Mouse (Mus musculus): ENCODE data around the gene Noxo1.
"Not testable (repeated sequence)": the region's sequence is repeated elsewhere in the genome, so short reads cannot be mapped to it uniquely, and the experiment has no call there.

Noxo1 gene

DNA sequence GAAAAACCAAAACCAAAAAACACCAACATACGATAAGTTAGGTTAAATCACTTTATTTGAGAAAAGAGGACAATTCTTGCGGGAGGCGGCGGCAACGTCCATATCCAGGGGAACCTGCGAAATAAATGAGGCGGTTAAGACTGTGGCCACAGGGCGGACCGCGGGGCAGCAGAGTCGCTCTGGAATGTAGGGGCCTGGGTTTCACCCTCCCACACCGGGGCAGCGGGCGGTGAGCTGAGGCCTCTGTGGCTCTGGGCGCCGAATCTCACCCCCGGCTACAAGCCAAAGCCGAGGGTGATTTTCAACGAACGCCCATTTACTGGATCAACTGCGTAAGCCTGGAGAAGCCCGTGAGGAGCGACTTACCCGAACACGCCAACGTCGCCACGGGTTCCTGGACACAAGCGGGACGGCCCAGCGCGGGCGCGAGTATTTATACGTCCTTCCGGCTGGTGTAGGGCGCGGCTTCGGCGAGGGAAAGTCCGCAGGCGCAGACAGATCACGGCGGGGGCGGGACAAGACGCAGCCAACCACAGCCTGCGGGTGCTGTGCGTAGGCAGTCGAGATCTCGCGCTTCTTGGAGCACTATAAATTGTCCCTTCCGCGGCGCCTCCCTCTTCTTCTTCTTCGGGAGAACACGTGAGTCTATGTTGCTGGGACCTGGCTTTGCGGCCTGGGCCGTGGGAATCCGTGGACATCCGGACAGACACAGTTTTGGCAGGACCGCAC is 23.6 kb downstream of the Noxo1 start:
- in situ Hi-C loops (cut with MboI, MseI) = no loop called here

DNA sequence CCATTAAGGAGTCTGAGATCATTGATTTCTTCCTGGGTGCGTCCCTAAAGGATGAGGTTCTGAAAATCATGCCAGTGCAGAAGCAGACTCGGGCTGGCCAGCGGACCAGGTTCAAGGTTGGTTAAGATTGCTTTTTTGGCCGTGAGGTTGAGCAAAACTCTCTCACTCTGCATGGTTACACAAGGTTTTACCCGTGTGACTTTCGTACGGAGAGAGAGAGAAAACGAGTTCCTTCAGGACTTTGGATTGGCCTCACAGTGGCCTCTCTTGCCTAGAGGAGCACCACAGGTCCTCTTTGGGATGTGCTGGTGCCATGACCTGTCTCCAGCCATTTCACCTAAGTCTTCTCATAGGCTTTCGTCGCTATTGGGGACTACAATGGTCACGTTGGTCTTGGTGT is 24.6 kb downstream of the Noxo1 start:
- in situ Hi-C loops (cut with MboI, MseI) = not testable (repeated sequence)

DNA sequence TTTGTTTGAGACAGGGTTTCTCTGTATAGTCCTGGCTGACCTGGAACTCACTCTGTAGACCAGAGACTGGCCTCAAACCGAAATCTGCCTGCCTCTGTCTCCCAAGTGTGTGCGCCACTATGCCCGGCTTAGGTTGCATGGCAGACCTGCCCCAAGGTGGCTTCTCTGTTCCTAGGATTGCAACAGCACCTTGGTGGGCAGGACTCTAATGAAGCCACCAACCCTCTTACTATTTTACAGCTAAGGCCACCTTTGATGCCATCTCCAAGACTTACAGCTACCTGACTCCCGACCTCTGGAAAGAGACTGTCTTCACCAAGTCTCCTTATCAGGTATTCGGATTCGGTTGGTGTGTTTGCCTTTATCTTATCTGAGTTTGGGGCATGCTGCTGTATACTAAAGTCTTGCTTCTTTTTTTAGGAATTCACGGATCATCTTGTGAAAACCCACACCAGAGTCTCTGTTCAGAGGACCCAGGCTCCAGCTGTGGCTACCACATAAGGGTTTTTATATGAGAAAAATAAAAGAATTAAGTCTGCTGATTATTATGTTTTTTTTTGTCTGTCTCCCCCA is 25.4 kb downstream of the Noxo1 start:
- in situ Hi-C loops (cut with MboI, MseI) = not testable (repeated sequence)

DNA sequence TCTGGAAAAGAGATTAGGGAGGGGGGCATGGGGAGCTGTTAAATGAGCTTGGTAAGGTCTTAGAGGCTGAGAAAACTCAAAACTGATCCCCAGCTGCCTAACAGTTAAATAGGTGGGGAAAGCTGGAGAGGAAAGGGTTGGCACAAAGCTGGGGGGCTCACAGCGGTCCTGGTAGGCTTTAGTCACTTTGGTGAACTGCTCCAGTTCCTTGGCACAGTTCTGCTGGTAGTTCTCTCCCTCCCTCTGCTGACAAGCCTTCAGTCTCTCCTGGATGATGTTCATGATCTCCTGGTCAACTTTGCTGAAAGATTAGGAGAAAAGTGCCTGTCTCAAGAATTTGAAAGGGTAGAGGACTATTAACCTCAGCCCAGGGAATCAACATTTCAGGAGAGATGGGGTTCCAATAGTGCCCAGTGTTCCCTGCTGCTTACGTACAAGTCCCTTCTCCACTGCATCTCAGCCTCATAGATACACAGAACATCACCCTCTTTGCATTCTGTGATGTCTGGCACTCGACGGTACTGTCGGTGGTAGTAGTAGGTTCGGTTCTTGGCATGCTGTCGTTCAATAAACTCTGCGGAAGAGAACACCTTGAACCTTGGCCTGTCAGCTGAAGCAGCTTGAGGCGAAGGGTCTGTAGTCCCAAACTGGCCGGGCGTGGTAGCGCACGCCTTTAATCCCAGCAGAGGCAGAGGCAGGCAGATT is 26.3 kb downstream of the Noxo1 start:
- in situ Hi-C loops (cut with MboI, MseI) = no loop called here

DNA sequence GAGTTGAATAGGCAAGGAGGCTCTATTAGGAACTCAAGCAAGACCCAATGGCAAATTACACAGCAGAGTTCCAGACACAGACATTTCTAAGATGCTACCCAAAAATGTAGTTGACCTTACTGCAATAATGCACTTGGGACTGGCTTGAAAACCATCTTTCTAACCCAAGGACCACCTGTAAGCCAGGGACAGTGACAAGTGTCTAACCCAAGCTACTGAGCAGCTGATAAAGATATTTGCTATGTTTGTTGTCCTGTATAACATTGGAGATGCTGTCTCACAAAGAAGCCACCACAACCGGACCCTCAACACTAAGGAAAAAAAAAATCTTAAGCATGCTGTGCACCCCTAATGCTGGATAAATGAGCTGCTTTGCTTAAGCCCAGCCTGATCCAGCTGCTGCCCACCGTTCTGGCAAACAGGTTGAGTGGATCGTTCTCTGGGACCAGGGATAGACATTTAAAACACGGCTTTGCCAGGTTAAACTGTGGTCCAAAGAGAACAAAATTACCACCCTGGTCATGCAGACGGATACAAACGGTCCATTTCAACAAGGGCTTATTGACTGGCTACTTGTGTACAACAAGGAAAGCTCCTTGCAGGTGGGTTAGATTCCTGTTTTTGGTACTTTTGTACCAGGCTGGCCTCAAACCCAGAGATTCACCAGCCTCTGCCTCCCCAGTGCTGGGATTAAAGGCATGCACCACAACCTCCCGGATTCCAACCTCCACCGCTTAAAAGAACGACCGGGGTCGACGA is 27.3 kb downstream of the Noxo1 start:
- in situ Hi-C loops (cut with MboI, MseI) = no loop called here

DNA sequence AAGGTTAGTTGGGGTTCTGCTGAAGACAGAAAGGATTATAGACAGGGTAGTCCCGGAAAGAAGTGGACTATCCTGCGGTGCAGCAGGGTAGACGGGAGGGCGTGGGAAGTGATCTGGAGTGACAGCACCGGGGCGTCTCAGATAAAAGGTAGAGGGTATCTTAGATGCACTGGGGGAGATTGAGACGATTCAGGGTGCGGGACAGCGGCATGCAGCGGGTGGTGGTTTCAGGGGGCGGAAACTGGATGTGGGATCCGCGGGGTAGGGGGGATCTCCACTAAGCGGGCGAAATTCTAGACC is 27.8 kb downstream of the Noxo1 start:
- in situ Hi-C loops (cut with MboI, MseI) = no loop called here

DNA sequence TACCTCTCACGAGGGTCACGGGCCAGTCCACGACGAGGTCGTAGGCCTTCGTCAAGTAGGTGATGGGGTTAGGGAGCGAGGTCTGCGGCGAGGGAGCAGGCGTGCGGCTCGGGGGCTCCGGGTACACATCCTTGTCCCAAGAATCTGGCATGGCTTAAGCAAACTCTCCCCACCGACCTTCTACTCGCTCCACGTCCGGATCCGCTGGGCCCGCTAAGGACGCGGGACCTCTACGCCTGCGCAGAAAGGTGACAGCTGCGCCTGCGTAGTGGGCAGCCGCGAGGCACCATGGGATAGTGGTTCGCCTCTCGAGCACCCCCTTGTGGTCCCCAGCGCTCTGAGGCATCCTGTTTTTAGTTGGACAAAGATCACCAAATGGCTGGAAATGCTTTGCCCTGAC is 28.1 kb downstream of the Noxo1 start, which contains the start of gene Ndufb10:
Gene Ndufb10 (minus strand): TSS at position 295 of the 400 bp plus-strand sequence.
- in situ Hi-C loops (cut with MboI, MseI) = no loop called here

DNA sequence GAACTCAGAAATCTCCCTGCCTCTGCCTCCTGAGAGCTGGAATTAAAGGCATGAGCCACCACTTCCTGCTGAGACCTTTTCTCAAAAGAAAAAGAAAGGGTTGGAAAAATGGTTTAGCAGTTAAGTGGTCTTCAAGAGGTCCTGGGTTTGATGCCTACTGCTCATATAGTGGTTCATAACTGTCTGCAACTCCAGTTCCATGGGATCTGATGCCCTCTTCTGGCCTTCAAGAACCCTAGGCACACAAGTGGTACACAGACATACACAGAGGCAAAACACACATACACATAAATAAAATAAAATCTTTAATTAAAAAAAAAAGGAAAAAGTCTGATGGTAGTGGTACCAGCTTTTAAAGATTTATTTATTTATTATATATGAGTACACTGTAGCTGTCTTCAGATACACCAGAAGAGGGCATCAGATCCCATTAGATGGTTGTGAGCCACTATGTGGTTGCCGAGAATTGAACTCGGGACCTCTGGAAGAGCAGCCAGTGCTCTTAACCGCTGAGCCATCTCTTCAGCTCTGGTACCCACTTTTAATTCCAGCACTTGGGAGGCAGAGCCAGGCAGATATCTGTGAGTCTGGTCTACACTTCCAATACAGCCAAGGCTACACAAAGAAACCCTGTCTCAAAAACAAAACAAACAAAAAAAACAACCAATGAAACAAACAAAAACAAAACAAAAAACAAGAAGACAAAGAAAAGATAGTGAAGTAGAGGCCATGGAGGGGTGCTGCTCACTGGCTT is 29.8 kb downstream of the Noxo1 start:
- in situ Hi-C loops (cut with MboI, MseI) = no loop called here

DNA sequence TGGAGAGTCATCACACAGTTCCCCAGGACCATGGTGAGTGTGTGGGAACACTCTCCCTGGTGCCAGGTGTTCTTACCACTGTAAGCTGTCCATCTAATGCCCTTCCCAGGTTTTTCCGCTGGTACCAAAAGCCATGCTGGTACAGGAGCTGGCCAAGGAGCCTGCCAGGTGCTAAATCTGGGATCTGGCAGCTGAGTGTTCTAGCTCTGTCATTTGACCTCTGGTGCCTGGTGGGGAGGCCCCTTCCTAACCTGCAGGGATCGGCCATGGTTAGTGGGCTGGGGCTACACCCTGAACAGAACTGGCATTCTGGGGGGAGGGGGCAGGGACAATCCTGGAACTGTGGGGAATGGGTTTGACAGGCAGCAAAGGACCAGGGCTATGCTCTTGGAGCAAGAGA is 31.6 kb downstream of the Noxo1 start, which contains the start of gene Rpl3l:
Gene Rpl3l (plus strand): TSS at position 203 of the 400 bp plus-strand sequence.
- in situ Hi-C loops (cut with MboI, MseI) = no loop called here

DNA sequence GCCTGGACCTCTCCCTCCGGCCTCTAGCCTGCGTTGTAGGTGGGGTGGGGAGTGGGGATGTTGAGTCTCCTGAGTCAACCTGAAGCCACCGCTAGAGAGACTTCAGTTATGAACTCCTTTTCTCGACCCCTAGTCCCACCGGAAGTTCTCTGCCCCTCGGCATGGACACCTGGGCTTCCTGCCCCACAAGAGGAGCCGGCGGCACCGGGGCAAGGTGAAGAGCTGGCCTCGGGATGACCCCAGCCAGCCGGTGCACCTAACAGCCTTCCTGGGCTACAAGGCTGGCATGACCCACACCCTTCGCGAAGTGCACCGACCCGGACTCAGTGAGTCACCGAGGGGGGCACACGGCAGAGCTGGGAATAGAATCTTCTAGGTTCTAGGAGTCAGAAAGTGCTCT is 32.1 kb downstream of the Noxo1 start:
- in situ Hi-C loops (cut with MboI, MseI) = no loop called here

DNA sequence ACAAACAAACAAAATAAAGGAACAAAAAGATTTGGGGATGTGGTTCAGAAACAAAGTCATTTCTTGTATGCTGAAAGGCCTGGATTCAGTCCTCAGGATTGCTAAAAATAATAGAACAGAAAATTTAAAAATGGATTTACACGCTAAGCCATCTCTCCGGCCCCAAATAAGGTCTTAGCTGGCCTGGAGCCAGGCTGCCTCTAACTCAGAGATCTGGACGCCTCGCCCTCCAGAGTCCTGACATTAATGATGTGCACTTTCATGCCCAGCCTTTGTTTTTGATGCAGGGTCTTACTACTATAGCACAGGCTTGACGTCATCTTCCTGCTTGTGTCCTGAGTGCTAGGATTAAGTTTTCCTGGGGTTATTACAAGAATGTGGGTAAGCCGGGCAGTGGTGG is 33.0 kb downstream of the Noxo1 start:
- in situ Hi-C loops (cut with MboI, MseI) = no loop called here

DNA sequence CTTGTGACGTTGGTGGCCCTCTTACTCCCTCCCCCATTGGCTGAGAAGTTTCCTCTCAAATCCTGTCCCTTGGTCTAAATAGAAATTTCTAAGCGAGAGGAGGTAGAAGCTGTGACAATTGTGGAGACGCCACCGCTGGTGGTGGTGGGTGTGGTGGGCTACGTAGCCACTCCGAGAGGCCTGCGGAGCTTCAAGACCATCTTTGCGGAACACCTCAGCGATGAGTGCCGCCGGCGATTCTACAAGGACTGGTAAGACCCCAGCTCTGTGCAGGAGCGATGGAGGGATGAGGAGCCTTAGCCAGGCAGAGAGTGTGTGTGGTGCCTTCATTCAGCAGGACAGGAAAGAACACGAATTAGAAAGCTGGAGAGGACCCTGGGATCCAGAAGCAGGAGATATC is 34.8 kb downstream of the Noxo1 start:
- in situ Hi-C loops (cut with MboI, MseI) = no loop called here

DNA sequence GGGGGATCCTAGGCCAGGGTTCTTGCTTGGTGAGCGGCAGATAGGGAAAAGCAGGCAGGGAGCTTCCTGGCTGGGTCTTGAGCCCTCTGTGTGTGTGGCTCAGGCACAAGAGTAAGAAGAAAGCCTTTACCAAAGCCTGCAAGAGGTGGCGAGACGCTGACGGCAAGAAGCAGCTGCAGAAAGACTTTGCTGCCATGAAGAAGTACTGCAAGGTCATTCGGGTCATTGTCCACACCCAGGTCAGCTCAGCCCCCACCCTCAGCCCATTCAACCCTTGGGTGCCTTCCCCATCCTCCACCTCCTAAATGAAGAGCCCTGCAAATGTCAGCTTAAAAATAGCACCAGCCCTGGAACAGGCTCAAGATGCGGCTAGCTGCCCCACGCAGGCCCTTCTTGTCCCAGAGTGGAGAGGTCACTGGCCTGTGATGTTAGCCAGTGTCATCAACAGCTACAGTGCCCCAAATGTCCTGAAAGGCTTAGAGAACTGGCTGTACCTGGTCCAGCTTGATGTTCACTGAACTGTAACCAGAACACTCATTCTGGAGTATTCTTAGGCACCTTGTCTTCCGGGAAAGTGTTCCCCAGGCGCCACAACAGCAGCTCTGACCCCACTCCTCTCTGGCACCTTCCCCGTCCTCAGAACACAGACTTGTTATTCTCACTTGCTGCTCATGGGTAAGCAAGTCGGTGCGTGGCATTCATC is 36.4 kb downstream of the Noxo1 start:
- in situ Hi-C loops (cut with MboI, MseI) = no loop called here

DNA sequence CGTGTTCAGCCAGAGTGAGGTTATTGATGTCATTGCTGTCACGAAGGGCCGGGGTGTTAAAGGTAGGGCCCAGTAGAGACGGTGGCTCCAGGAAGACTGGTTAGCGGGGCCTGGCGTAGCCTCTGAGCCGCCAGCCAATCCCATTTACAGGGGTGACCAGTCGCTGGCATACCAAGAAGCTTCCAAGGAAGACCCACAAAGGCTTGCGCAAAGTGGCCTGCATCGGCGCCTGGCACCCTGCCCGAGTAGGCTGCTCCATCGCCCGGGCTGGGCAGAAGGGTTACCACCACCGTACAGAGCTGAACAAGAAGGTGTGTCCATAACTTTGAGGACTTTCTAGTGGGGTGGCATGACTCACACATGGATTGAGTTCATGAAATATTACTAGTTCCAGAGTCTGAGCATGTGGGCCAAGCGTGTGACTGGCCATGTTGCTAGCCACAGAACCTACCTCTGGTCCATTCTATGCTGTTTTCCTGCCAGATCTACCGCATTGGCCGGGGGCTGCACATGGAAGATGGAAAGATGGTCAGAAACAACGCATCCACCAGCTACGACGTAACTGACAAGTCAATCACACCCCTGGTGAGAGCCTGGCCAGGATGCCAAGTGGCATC is 37.5 kb downstream of the Noxo1 start:
- in situ Hi-C loops (cut with MboI, MseI) = no loop called here

DNA sequence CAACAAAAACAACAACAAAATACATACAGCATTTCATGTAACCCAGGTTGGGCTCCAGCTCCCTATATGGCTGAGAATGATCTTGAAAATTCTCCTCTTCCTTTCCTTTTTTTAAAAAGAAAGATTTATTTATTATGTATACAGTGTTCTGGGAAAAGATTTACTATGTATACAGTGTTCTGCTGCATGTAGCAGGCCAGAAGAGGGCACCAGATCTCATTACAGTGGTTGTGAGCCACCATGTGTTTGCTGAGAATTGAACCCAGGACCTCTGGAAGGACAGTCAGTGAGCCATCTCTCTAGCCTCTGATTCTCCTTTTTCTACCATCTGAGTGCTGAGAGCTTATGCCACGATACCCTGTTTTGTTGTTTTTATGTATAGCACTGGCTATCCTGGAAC is 38.5 kb downstream of the Noxo1 start:
- in situ Hi-C loops (cut with MboI, MseI) = no loop called here

DNA sequence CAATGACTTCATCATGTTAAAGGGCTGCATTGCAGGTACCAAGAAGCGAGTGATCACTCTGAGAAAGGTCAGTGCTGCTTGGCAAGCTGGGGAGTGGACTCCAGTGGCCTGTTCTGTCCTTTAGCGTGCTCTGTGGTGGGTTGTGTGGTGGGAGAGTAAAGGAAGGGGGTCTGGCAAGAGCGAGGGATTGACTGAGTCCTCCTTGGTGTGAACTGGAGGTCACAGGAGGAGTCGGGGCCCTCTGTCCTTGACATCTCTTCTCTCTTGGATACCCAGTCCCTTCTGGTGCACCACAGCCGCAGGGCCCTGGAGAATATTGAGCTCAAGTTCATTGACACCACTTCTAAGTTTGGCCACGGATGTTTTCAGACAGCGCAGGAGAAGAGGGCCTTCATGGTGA is 39.4 kb downstream of the Noxo1 start:
- in situ Hi-C loops (cut with MboI, MseI) = no loop called here

DNA sequence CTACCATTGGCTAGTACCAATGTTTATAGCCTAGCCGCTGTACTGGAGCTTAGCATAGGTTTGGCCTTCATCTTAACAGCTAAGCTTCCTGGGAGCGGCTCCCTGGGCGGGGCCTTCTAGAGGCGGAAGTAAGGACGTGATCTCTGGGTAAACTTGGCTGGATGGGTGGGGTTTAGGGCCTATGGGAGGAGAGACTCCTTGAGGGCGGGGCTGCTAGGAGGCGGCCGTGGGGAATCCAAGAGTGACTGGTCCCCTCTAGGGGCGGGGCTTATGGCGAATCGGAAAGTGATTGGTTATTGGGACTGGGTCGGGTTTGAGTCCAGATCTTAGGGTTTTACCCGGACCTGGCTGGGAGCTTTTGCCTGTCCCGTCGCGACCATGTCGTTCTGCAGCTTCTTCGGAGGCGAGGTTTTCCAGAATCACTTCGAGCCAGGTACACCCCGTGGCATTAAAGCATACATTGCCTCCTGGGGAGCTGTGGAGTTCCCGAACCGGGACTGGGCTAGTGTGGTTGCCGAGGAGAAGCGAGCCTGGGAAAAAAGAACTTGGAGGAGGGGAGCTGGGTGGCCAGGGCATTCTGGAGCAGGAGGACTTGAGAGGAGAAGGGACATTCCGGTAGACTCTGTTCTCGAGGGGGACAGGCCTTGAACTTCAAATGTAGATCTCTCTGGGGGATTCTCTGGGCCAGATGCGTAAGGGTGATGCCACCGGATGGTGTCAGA is 40.5 kb downstream of the Noxo1 start, which contains the start of gene Msrb1:
Gene Msrb1 (plus strand): TSS at position 313 of the 722 bp plus-strand sequence.
- in situ Hi-C loops (cut with MboI, MseI) = no loop called here

DNA sequence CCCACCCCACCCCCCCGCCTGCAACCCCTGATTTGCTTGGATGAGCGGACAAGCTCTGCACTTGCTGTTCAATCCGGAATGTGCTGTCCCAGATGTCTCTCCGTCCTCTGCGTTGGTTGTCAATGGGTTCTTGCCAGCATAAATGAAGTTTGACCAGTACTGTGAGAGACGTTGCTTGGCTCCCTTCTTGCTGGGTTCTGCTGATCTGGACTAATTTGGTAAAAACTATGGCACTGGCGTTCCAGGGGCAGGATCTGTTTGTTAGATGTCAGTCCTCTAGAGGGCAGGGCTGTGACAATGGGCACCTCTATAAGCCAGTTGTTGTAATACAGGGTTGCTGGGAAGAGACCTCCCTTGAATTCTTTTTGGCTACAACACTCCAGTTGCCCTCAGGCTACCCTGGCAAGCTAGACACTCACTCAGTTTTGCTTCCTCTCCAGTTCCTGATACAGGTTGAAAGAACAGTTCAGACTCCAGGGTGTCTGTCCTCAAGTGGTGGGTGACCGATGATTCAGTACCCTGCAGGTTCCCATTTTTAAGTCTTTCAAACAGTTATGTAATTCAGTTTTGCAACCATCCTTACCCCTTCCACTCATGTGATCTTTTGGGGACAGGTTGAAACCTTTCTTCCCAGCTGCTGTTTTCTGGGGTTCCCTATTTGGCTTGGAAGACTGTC is 41.2 kb downstream of the Noxo1 start:
- in situ Hi-C loops (cut with MboI, MseI) = no loop called here

DNA sequence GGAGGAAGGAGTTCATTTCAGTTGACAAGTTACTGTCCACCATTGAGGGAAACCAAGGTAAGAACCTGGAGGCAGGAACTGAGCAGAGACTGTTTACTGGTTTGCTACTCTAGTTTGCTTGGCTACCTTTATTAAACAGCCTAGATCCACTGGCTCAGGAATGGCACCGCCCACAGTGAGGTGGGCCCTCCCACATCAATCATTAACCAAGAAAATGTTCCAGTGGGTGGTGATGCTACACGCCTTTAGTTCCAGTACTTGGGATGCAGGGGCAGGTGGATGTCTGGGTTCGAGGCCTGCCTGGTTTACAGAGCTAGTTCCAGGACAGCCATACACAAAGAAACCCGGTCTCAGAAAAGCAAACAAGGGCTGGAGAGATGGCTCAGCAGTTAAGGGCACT is 42.2 kb downstream of the Noxo1 start:
- in situ Hi-C loops (cut with MboI, MseI) = no loop called here

Measured in T-helper 2 cell (primary cell).